Mouse (Mus musculus): ENCODE measurements around the gene Prap1. TPM values are rescaled to one million over a fixed set of nuclear protein-coding genes. Genes with fewer than 3 reads are reported as not detected.

The Prap1 gene
- not detected for total RNA-seq (2022)

DNA sequence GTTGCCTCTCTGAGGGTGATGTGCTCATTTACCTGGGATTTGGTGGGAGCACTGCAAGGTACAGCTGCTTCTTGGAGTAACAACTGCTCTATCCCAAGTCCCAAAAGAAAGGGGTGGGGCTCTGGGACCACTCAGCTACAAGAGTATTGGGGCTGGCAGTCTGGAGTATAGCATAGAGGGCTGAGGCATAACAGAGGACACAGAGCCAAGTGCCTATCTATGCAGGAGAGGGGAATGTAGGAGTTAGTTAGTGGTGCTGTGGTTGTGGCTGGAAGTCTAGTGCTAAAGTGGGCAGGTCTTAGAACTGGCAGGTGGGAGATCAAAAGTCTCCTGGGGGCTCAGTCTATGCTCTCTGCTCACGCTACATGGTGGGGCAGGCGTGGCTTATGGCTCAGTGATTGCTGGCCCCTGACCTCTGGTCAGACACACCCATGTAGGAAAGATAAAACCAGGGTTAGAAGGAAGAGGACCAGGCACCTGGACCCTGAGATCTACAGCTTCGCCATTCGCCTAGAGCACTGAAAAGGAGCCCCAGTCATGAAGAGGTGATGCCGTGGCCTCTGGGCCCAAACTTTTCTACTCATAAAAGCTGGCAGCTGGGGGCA, at the start of gene Prap1:
Gene Prap1 (plus strand): TSS at position 472 of the 605 bp plus-strand sequence.
- DNase-seq = no peak

DNA sequence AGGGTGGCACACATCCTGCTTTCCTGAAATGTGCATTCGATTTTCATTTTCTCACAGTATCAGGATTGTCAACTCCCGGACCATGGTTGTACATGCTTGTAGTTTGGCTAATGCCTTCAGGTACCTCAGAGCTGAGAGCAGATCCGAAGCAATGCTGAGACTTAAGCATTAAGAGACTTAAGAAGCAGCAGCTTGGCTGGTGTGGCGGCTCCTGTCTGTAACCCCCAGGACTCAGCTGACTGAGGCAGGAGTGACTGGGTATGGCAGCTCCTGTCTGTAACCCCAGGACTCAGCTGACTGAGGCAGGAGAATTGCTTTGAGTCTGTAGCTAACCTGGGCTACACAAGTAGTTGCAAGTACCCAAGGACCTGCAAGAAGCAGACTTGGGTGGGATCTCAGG, 47.6 kb upstream of the Prap1 start:
- no peak for DNase-seq

DNA sequence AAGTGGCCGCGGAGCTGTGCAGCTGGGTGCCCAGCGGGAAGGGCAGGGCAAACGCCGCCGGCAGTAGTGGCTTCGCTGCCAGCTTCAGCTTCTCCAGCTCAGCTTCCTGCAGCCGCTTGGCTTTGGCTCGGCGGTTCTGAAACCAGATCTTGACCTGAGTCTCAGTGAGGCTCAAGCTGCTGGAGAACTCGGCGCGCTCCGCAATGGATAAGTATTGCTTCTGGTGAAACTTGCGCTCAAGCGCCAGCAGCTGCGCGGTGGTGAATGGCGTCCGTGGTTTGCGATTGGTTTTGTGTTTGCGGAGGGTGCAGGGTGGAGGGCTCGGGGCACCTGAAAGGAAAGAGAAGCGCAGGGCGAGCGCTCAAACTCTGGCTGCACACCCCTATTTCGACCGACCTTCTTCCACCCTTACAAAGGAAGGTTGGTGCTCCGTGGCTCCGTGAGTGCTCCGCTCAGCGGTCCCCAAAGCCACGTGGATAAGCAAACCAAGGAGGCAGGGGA, 45.3 kb upstream of the Prap1 start:
- no peak for DNase-seq

DNA sequence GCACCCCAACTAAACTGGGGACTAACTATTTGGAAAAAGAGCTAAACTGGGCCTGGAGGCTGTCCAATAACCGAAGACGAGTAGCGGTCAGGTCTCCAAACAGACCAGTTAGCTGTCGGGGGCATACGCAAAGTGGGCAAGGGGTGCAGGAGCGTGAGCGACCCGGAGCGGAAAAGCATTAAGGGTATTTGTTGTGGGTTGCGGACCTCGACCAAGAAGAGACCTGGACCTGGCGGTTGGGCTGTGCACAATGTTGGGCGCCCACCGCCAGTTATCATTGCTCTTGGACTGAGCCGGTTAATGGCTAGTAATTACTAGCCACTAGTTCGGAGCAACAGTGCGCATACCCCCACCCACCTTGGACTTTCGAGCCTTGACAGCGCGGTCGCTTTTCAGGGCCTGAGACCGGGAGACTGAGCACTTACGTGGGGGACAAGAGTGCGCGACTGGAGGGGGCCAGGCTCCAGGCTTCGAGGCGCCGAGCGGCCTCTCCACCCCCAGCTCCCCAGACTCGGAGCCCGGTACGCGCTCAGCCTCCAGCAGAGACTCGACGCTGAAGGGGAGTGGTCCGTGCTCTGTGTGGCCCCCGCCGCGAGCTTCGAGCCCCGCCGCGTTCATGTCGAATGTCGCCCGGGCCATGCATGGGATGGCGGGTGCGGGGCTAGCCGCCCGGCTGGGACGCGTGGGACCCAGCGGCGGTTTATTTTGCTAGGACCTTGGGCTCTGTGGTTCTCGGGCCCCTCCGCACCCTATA, 44.7 kb upstream of the Prap1 start, which contains the start of gene Msx3:
Gene Msx3 (minus strand): TSS at position 729 of the 754 bp plus-strand sequence.
- no peak for DNase-seq

DNA sequence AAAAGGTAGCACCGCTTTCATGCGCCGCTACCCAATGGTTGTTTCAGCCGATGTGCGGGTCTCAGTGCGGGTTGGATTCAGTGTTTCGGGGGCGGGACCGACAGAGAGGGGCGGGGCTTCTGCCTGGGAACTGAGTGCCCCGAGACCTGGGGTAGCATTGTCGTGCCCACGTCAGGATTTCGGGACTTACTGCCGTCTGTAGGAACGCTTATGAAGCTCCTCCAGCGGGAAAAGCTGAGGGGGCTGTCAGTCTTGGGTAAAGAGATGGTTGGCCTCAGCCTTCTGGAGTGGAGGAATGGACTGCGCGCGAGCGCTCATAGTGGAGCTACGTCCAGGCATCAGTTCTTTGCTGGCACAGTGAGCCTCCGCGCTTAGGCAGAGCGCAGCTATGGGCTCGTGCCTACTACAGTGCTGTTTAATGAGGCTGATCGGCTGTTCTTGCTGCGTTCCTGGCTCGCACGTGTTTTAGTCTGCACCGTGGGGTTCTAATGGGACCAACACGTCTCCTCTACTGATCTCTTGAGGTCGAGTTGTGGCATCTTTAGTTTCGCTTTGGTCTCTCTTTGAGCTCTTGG, 44.0 kb upstream of the Prap1 start:
- DNase-seq = no peak

DNA sequence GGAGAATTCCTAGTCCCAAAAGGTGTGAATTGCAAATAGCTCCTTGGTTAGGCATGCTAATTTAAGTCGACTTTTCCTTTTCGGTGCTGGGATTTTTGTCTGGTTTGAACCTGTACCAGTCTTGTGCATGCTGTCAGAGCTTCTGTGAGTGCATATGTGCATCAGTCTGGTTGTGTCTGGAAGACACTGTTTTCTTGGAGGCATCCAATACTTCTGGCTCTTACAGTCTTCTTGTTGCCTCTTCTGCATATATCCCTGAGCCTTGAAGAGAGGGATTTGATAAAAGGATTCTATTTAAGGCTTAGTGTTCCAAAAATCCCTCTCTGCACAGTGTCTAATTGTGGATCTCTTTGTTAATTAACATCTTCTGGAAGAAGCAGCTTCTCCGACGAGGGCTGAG, 39.1 kb upstream of the Prap1 start:
- no peak for DNase-seq

DNA sequence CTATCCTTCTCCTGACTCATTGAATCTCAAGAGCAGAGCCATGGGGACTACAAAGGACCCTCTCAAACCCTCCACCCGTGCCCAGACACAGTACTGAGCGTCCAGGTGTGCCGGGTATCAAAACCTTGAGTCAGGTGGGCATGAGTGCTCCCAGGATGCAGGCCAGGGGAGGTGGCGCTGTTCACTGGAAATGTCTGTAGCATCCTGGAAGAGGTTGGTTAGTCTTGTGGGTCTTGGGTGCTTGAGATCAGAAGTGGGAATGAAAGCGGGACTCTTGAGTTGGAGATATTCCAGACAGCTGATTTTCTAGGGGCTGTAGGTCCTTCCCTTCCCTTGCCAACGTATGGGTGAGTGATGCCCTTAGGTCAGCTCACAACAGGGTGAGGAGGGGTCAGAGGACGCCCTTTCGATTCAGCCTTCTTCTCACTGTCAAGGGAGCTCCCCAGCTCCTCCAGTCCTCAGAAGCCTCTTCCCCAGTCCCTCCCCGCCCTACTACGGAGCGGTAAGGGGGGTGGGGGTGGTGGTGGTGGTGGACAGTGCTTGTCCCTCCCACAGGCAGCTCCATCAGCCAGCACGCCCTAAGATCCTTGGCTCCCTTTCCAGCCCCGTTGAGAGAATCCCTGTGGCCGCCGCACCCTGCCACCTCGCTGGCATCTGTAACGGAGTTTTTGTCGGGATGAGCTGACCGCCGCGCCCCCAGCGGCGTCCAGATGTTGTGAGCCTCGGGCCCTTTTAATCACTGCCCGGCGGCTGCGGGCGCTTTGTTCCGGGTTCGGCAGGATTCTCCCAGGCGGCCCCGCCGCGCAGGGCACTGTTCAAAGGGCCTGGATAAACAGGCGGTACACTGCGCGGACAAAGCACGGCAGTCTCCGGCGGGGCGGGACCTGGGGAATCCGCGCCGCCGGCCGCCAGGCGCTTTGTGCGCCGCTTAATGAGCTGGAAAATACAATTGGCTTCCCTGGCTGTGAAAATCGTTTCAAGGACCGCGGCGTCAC, 35.5 kb upstream of the Prap1 start:
- no peak for DNase-seq

DNA sequence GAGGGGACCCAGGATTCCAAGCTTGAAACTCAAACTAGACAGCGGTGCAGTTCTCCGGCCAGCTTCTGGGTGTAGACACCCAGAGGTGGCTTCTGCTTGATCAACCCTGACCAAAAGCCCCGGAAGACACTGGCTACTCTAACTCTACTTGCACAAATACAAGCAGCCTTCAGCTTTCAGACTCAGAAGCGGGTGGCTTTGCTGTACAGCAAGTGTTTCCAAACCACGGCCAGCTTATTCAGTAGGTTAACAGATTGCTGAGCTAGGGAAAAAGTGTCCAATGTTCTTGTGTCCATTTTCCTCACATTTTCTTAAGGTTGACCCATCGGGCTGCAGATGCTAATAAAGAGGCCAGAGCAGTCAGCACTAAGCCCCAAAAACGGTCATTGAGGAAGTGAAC, 34.7 kb upstream of the Prap1 start:
- DNase-seq = no peak

DNA sequence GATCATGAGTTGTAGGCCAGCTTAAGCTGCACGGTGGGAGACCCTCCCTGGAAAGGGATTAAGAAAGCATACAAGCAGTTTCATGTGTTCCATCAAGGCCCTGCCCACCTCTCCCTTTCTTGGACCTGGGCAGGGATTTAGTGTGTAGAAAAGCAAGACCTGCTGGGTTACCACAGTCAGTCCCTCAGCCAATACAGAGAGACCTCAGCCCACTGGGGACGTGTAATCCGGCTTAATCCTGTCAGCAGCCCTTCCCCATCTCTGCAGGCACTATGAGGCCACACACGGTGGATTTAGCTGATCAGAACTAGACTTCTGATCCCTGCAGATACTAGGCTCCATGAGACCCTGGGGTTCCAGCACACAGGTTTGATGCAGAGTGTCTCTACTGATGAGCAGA, 33.6 kb upstream of the Prap1 start:
- no peak for DNase-seq

DNA sequence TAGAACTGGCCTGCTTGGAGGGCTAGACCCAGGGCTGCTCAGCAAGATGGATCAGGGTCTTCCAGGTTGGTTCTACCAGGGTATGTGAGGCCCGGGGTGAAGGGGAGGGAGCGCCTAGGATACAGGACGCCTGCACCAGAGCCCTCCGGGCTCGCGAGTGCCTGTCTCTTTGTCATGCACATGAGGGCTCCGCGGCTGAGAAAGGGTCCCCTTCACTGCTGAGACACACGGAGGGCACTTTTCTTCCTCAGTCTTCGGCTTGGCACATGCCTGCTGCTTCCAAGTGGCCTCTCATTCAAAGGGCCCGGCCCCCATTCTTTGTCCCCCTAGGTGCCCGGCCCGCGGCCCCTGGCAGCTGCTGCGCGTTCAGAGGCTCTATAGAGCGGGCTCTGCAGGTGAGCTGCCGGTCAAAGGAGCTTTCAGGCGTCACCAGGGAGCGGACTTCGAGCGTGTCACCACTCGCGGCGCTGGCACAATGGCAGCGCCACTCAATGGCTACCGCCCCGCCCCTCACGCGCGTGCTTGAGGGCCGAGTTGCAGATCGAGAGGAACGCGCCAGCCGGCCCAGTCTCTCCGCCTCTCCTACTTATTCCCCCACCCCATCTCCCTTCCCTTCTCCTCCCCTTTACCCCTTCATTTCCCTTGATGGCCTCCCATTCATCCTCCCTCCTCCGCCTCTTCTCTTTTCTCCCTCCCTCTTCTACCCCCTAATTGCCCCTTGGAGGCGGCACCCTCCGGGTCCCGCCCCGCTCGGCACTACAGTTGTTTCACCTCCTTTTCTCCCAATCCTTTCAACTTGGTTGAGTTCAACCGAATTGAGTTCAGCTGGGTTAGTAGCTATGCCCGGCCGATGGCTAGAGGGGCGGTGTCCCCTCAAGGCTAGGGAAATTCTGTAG, 32.0 kb upstream of the Prap1 start:
- no peak for DNase-seq

DNA sequence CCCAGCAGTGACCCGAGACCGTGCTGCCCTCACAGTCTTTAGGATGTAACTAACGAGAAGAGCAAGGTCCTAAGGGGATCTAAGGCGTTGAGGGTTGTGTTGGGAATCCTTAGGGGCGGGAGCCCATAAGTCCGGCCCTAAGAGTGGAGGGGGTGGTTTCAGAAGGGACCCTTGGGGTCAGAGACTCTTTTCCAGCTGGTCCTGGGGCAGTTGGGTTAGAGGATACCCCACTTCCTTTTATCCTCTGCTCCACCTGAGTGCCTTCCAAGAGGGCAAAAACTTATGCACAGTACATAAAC, 31.4 kb upstream of the Prap1 start:
- DNase-seq = no peak

DNA sequence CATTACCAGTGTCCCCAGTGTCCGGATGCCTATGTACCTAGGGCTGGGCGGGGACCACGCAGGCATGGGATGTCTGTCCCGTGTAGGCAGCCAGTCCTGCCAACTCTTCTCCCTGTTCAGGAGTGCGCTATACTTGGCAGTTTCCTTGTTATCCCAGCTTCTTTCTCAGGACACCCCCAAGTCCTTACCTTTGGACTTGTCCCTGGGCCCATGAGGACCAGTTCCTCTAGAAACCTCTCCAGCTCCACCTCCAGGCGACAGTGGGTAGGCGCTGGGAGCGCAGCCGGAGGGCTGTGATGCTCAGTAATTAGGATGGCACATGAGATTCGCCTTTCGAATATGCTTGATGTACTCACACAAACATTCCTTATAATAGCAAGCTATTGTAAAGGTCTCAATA, 30.9 kb upstream of the Prap1 start:
- DNase-seq = no peak

DNA sequence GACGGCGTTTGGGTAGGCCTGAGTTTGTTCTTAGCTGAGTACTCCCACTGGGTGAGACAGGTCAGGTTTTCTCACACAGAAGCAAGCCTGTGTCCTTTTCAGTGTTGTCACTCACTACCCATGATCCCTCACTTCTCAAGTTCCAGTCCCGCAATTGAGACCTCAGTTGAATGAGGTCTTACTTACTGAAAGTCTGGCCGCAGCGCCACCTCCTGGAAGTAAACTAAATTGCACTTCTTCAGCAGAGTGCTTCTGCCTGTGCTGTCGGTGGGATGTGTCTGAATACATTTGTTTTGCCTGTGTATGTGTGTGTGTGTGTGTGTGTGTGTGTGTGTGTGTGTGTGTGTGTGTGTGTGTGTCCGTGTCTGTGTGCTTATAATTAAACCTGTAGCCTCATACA, 30.1 kb upstream of the Prap1 start:
- peak; percentile 27 for DNase-seq

DNA sequence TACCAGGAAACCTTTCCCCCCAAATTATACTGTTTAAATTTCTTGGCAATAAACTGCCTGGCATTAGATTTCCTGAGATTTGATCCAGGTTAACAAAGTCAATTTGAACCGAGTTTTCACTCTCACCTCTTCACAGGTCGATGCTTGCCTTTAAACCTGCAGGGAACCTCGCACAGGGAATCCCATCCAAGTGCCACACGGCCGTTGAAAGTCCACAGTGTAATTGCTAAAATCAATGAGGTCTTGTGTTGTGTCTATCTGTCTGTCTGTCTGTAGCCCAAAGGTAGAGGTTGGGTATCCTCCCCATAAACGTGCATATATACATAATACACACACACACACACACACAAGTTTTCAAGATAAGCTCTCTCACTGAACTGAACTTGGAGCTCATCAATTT, 25.8 kb upstream of the Prap1 start:
- no peak for DNase-seq

DNA sequence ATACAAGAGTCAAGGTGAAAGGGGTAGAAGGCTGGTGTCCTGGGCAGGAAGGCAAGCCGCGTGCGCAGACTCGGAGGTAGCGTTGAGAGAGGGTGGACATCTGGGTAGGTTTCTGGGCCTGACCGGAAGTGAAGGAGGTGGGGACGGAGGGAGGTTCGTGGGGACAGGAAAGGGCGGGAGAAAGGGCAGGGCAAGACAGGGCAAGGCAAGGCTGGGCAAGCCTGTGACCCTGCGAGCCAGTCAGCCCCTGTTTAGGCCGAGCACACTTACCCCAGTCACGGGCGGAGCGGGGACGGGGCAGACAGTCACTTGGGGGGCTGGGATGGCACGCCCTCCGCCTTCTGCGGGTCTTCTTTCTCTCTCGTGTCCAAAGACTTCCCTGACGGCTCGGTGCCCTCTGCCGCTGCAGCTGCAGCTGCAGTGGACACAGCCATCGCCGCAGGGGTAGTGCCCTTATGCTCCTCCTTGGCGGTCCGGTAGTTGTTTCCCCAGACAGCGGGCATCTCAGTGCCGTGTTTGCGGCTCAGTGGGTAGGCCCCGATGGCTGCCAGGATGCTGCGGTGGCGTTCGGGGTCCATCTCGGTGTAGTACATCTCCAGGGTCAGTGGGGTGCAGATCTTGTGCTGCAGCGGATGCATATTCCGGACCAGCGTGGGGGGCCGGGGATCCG, 23.0 kb upstream of the Prap1 start:
- DNase-seq = no peak

DNA sequence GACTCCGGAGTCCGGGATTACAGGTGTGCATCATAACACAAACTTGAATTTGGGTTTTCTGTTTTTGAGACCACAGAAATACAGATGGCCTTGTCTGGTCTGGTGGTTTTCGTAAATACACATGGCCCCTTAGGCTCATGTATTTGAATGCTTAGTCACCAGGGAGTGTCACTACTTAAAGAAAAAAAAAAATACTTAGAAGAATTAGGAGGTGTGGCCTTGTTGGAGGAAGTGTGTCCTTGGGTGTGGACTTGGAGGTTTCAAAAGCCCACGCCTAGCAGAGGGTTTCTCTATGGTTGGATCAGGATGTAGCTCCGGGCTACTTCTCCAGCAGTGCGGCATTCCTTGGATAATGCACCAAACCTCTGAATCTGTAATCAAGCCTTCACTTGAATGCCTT, 15.5 kb upstream of the Prap1 start:
- no peak for DNase-seq

DNA sequence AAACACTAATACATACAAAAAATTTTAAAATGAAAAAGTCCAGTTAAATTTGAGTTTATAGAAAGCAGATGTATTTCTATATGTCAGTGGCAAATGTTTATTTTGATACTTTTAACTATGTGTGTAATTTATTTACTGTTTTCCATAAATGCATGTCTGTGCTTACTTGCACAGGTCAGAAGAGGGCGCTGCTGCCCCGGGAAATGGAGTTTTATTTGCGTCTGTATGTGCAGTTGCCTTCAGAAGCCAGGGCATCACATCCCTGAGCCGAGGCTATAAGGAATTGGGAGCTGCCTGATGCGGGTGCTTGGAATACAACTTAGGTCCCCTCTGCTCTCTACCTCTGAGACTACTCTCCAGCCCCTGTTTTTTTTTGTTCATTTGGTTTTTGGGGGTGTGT, 14.5 kb upstream of the Prap1 start:
- peak; percentile 50 for DNase-seq

DNA sequence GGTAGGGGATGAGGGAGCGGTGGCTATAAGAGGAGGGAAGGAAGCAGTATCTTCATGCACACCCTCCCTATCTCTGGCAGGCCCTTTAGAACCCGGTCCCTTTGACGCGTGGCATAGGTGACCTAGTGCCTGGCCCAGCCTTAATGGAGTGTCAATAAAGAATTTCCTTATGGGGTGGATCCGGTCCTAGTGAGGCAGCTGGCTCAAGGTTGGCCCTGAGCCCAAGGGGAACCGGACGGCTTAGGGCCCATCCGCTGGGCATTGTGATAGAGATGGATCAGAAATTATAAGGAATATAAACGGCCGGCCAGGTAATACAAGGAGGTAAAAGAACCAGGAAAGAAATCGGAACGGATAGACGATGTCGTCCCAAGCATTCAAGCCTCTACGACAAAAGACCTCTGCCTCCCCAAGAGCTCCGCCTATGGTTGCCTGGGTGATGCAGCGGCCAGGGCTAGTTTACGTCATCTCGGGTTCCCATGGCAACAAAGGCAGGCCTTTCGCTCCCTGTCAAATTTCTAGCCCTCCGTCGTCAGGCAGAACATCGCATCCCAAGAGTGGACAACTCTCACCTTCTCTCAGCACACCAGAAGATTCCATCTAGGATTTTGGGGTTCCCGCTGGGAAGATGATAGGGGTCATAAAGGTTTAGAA, 12.6 kb upstream of the Prap1 start:
- peak; percentile 85 for DNase-seq

DNA sequence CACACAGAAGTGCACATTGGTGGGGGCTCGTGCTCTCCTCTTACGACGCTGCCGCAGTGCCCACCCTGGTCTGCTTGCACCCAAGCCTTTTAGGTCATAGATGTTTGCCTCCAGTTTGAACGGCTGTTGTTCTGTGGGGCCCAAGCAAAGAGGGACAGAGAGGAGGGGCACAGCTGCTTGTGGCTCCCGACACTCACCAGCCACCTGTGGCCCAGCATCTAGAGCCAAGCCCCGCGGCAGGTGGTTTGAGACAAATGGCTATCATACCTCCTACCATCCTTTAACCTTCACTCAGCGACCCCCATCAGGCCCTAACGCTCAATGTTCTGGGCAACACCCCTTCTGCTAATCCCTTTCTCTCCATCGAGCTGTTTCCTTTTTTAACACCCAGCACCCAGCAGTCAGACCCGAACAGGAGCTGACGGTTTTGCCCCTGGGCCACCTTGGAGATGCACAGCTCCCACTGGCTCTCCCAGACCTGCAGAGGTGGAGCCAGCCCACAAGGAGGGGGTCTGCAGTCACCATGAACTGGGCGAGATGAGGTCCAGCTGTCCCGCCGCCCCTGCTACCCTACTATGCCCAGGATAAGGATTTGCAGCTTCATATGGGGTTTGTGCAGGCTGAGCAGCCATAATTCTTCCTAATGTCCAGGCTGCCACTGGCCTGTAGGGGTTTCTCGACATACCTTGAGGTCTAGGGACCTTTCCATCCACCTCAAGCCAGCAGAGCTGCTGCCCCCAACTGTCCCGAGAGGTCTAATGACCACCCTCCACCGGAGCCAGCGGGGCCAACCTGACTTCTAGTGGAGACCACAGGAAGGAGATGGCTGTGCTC, 11.6 kb upstream of the Prap1 start:
- DNase-seq = no peak

DNA sequence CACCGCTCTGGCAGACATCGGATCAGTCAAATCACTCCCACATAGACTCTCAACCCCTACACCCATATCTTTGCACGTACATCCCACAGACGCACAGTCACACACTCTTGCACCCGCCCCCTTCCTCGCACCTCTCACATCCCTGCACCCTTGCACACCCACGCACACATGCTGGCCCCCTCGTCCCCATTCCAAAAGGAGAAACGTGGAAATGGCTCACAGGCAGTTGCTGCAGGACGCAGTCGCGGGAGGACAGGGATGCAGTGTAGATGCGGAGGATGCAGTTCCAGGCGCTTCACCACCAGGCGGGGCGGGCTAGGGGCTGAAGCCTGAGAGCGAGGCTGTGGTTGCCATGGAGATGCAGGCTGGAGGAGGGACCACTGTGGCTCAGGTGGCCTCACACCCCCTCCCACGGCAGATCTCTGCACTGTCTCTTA, 10.9 kb upstream of the Prap1 start, which contains the start of gene Caly:
Gene Caly (minus strand): TSS at position 307 of the 437 bp plus-strand sequence.
- no peak for DNase-seq
